Mouse (Mus musculus) layer of hippocampus, adult 18-20 months (tissue): ENCODE measurements at regions not wholly inside any gene's neighbourhood (a gene's known extent, or its start where the extent isn't known, plus 50 kb on each side); places are given as distances from the start of the nearest gene placed in this dataset.

Source experiments
- DNase-seq, 2 experiments: peaks; one replicate each; pipeline ENCODE4 v3.0.0; 2022; ENCODE audit warnings: low spot score in 2 of 2

DNA sequence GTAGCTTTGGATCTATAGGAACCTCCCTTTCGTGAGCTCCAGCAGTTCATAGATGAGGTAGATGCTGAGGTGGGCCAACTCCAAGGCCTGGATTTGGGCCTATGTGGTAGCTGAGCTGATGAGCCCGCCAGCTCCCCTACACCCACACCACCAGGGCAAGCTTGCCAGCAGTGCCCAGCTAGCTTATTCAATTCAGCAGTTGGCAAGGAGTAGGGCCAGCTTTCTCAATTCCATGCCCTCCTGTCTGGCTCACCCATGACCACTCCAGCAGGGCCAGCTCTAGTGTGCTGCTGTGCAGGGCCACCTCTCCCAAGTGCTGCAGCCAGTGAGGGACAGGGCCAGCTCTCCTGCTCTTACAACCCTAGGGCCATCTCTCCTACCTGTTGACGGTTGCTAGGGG lies 97.1 kb upstream of the Tbc1d2b start:
- no peak for DNase-seq

DNA sequence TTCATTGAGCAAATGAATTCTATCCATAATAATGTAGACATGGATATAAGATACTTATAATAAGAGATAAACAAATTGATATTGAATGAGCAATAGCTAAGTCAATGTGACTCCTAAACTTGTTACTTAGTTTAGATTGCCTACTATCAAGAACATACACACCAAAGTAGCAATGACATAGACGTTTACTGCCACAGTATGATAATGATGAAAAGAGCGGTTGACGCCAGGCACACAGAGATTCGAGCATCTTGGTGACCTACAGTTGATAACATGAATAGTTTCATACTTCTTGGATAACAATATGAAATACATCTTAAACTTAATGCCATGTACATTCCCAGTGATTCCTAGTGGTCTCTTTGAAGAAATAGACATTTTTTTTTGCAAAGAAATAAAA lies 55.9 kb upstream of the Tbc1d2b start:
- DNase-seq = no peak
